Mouse (Mus musculus) MEL (cell line): ENCODE measurements at regions not wholly inside any gene's neighbourhood (a gene's known extent, or its start where the extent isn't known, plus 50 kb on each side); places are given as distances from the start of the nearest gene placed in this dataset.

Experiments used
- CTCF ChIP-seq, 3 experiments: IDR thresholded peaks in 2 of 3; conservative IDR thresholded peaks in 1 of 3; 2 replicates each; pipeline ENCODE4 v1.5.1; 2011 to 2012; ENCODE audit warnings: low read length in 3 of 3, low read depth in 2 of 3, mild to moderate bottlenecking in 2 of 3, improper control_type of control experiment in 1 of 3, inconsistent platforms in 1 of 3, mixed read lengths in 1 of 3, moderate library complexity in 1 of 3; ENCODE audit not compliant: control insufficient read depth in 1 of 3, insufficient read depth in 1 of 3, poor library complexity in 1 of 3, severe bottlenecking in 1 of 3
- EP300 ChIP-seq, 2 experiments: IDR thresholded peaks; 2 replicates each; pipeline ENCODE4 v1.6.1; 2011; ENCODE audit warnings: improper control_type of control experiment in 2 of 2, low read length in 2 of 2, low read depth in 1 of 2, mild to moderate bottlenecking in 1 of 2
- ETS1 ChIP-seq: IDR thresholded peaks from 2 replicates; pipeline ENCODE4 v1.6.1; 2012; ENCODE audit warnings: low read depth, mild to moderate bottlenecking, inconsistent platforms, low read length, improper control_type of control experiment, moderate library complexity
- GATA1 ChIP-seq: IDR thresholded peaks from 2 replicates; pipeline ENCODE4 v1.6.1; 2011; ENCODE audit warnings: low read depth, low read length, improper control_type of control experiment
- MEF2A ChIP-seq: IDR thresholded peaks from 2 replicates; pipeline ENCODE4 v1.6.1; 2014; ENCODE audit warnings: low read depth, mild to moderate bottlenecking, inconsistent platforms, low read length, improper control_type of control experiment; ENCODE audit not compliant: poor library complexity, insufficient replicate concordance, severe bottlenecking; ENCODE audit errors: extremely low read depth
- NRF1 ChIP-seq: IDR thresholded peaks from 2 replicates; pipeline ENCODE4 v1.6.1; 2014; ENCODE audit warnings: low read depth, mild to moderate bottlenecking, inconsistent platforms, low read length, improper control_type of control experiment, moderate library complexity; ENCODE audit not compliant: poor library complexity, insufficient read depth, severe bottlenecking
- POLR2A ChIP-seq, 2 experiments: IDR thresholded peaks; 2 replicates each; pipeline ENCODE4 v1.6.1; 2011 to 2012; ENCODE audit warnings: low read length in 2 of 2, mild to moderate bottlenecking in 2 of 2, control low read depth in 1 of 2, improper control_type of control experiment in 1 of 2, low read depth in 1 of 2, moderate library complexity in 1 of 2; ENCODE audit not compliant: control insufficient read depth in 1 of 2, insufficient read depth in 1 of 2, poor library complexity in 1 of 2
- RCOR1 ChIP-seq: IDR thresholded peaks from 2 replicates; pipeline ENCODE4 v1.6.1; 2012; ENCODE audit warnings: low read depth, mild to moderate bottlenecking, inconsistent platforms, low read length, improper control_type of control experiment

- TF ChIP-seq ETS1 (no peak), CTCF (IDR thresholded peaks at IDR 0.05 in 2 of 3, conservative IDR thresholded peaks at IDR 0.05 in 1 of 3; ENCODE audit: control insufficient read depth in 1 of 3, insufficient read depth in 1 of 3, low read depth in 2 of 3, low read length in 3 of 3, poor library complexity in 1 of 3, severe bottlenecking in 1 of 3) (no peak), MEF2A (no peak), NRF1 (no peak), RCOR1 (no peak), POLR2A (IDR thresholded peaks at IDR 0.05; ENCODE audit: control insufficient read depth in 1 of 2, insufficient read depth in 1 of 2, low read depth in 1 of 2, low read length in 2 of 2, poor library complexity in 1 of 2) (no peak), GATA1 (no peak), EP300 (IDR thresholded peaks at IDR 0.05; ENCODE audit: low read depth in 1 of 2, low read length in 2 of 2) (no peak)
These were observed 132.5 kb upstream of the Kiz start for GRCm38 (mm10) chr2:146723172-146723571.
